Mouse (Mus musculus): ENCODE measurements around the gene Ndufb5. TPM values are rescaled to one million over a fixed set of nuclear protein-coding genes. Genes with fewer than 3 reads are reported as not detected.
"Not testable (repeated sequence)": the region's sequence is repeated elsewhere in the genome, so short reads cannot be mapped to it uniquely, and the experiment has no call there.

Gene Ndufb5
- total RNA-seq, 4 experiments from 2014 or later = 222 to 356 (median 282) TPM

- no peak for DNase-seq
These were observed 8.9 kb upstream of the Ndufb5 start for GRCm38 (mm10) chr3:32727861-32728260.

GRCm38 (mm10) chr3:32737172-32737655, 424 bp downstream of the Ndufb5 start, which contains the start of gene Mrpl47:
Gene Mrpl47, minus strand, starts transcription at chr3:32737605.
- no peak for DNase-seq

GRCm38 (mm10) chr3:32738549-32738948, 1.8 kb downstream of the Ndufb5 start:
- DNase-seq = no peak

- peak; percentile 33 for DNase-seq
These were observed 5.5 kb downstream of the Ndufb5 start for GRCm38 (mm10) chr3:32742276-32742780.

- DNase-seq = no peak
These were observed 8.2 kb downstream of the Ndufb5 start for GRCm38 (mm10) chr3:32745001-32745400.

GRCm38 (mm10) chr3:32745426-32745825, 8.6 kb downstream of the Ndufb5 start:
- not testable (repeated sequence) for DNase-seq

- DNase-seq = no peak
These were observed 11.6 kb downstream of the Ndufb5 start for GRCm38 (mm10) chr3:32748384-32748783.

- DNase-seq = no peak
These were observed 13.2 kb downstream of the Ndufb5 start for GRCm38 (mm10) chr3:32749820-32750579.

GRCm38 (mm10) chr3:32754384-32754915, 17.7 kb downstream of the Ndufb5 start:
- no peak for DNase-seq

- no peak for DNase-seq
These were observed 22.4 kb downstream of the Ndufb5 start for GRCm38 (mm10) chr3:32759212-32759611.

- no peak for DNase-seq
These were observed 26.2 kb downstream of the Ndufb5 start for GRCm38 (mm10) chr3:32762962-32763361.

GRCm38 (mm10) chr3:32763902-32764301, 27.1 kb downstream of the Ndufb5 start:
- no peak for DNase-seq

GRCm38 (mm10) chr3:32770781-32771180, 34.0 kb downstream of the Ndufb5 start:
- no peak for DNase-seq

Other genes starting within 250 kb of the Ndufb5 start
- gene Kcnmb3, start 244.8 kb upstream of the Ndufb5 start, total RNA-seq (2022) = 1 to 10 TPM in 1 of 4 experiments, under 1 TPM in 2, not detected in 1; 0.18 to 2.8 (median 0.38) TPM
- gene Zfp639, start 226.7 kb upstream of the Ndufb5 start, total RNA-seq (2022) = 10 to 100 TPM; 30.3 to 51.2 (median 37.4) TPM
- 100 to 1,000 TPM in 3 of 4 experiments, 10 to 100 TPM in 1; 93.1 to 124 (median 115) TPM for gene Mfn1, start 207.5 kb upstream of the Ndufb5 start, total RNA-seq (2022)
- gene Gnb4, start 120.4 kb upstream of the Ndufb5 start, total RNA-seq (2022) = 10 to 100 TPM; 37.7 to 82.5 (median 58.9) TPM
- 10 to 100 TPM; 46.4 to 62.4 (median 53.0) TPM for gene Actl6a, start 30.7 kb upstream of the Ndufb5 start, total RNA-seq (2022)
- 10 to 100 TPM; 25.6 to 30.9 (median 27.6) TPM for gene Mrpl47, start 615 bp downstream of the Ndufb5 start, total RNA-seq (2022)
- 1 to 10 TPM; 1.8 to 6.1 (median 5.3) TPM for gene Usp13, start 80.6 kb downstream of the Ndufb5 start, total RNA-seq (2022)